Mouse (Mus musculus) liver, adult 2 months (tissue): ENCODE results near the gene Adamtsl4. TPM values are rescaled to one million over a fixed set of nuclear protein-coding genes. Genes with fewer than 3 reads are reported as not detected.

Experiments
- DNase-seq: peaks from one replicate; pipeline ENCODE4 v3.0.0-alpha.2; 2011; ENCODE audit warnings: low read depth, low spot score; ENCODE audit errors: extremely low read depth
- H3K27ac ChIP-seq: fragments of 200-500 bp; replicated peaks from 2 replicates; pipeline ENCODE4 v1.5.1; 2012; ENCODE audit warnings: low read depth, mild to moderate bottlenecking, control low read depth, inconsistent platforms, low read length; ENCODE audit not compliant: insufficient read depth
- H3K27me3 ChIP-seq: fragments of 200-500 bp; 2 replicates; pipeline ENCODE4 v1.6.1; 2012; ENCODE audit warnings: mild to moderate bottlenecking, moderate library complexity, low read length, inconsistent platforms; ENCODE audit not compliant: control insufficient read depth, insufficient read depth
- H3K36me3 ChIP-seq: fragments of 200-500 bp; 2 replicates; pipeline ENCODE4 v1.6.1; 2012; ENCODE audit warnings: low read length, inconsistent platforms; ENCODE audit not compliant: control insufficient read depth, insufficient read depth
- H3K4me1 ChIP-seq: fragments of 200-500 bp; 2 replicates; pipeline ENCODE4 v1.6.1; 2011; ENCODE audit warnings: low read length; ENCODE audit not compliant: control insufficient read depth, insufficient read depth
- H3K4me3 ChIP-seq: fragments of 200-500 bp; 2 replicates; pipeline ENCODE4 v1.5.1; 2011; ENCODE audit warnings: low read depth, mild to moderate bottlenecking, control low read depth, low read length, moderate library complexity; ENCODE audit not compliant: insufficient read depth
- H3K79me2 ChIP-seq: fragments of 200-500 bp; 2 replicates; pipeline ENCODE4 v1.6.1; 2012; ENCODE audit warnings: inconsistent platforms, mild to moderate bottlenecking, low read length, moderate library complexity; ENCODE audit not compliant: control insufficient read depth, insufficient read depth
- H3K9ac ChIP-seq: fragments of 200-500 bp; 2 replicates; pipeline ENCODE4 v1.6.1; 2012; ENCODE audit warnings: low read depth, mild to moderate bottlenecking, control low read depth, inconsistent platforms, low read length
- CTCF ChIP-seq: fragments of 200-500 bp; IDR thresholded peaks from 2 replicates; pipeline ENCODE4 v1.5.1; 2011; ENCODE audit warnings: low read depth, low read length, control low read depth
- POLR2A ChIP-seq: fragments of 200-500 bp; IDR thresholded peaks from 2 replicates; pipeline ENCODE4 v1.6.1; 2011; ENCODE audit warnings: low read length, control low read depth; ENCODE audit not compliant: insufficient read depth; ENCODE audit errors: extremely low read depth
- WGBS: fragments of 180-500 bp; shearing (Covaris S2); methylation state at CpG from one replicate; pipeline ENCODE4 v1.1.7; 2018; 5-methylcytosine and 5-hydroxymethylcytosine counted together
- polyA plus RNA-seq: library from polyadenylated mRNA; depleted of rRNA; stranded (reverse); fragments of >200 nt; gene quantifications from 2 replicates; pipeline ENCODE4 v1.2.3, GENCODE M21; 2012; rRNA removed
- total RNA-seq: library from RNA; depleted of rRNA; stranded (reverse); fragments of >200 nt; gene quantifications from 2 replicates; pipeline ENCODE4 v1.2.3, GENCODE M21; 2014; rRNA removed

Adamtsl4 gene
- total and polyA plus RNA-seq, 2 experiments, result 0.55 to 4.7 TPM

DNA sequence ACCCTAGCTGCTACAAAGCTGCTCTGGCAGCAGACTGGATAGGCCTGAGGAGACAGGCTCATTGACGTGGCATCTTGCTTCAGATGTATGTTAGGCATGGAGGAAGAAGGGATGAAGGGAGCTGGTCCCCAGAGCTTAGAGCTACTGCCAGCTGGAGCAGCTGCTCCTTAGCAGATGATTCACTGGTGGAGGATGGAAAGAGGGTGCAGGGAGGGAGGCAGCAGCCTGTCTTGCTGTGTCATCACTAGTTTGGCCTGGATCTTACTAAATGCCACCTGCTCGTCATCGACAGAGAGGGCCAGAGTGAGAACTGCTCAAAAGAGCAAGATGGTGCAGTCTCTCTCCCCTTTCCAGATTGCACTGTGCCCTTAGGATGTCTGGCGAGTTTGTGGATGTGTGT is 58.0 kb downstream of the Adamtsl4 start:
- no peaks in the 10 kb centered on the region for H3K27me3 ChIP-seq
- peaks cover 3% of the 10 kb centered on the region; the same call in 1 of the 2 replicates for H3K79me2 ChIP-seq
- H3K27ac ChIP-seq, result no peak overlapping the region
- DNase-seq, result no peak
- H3K4me3 ChIP-seq, result no peak overlapping the region
- peaks cover 8% of the 10 kb centered on the region for H3K4me1 ChIP-seq
- no peak for TF ChIP-seq CTCF
- no peak for TF ChIP-seq POLR2A
- WGBS, result 63% methylated on average over 4 of the region's 4 CpGs
- H3K9ac ChIP-seq, result no peak overlapping the region
- H3K36me3 ChIP-seq, result peaks cover 21% of the 10 kb centered on the region

DNA sequence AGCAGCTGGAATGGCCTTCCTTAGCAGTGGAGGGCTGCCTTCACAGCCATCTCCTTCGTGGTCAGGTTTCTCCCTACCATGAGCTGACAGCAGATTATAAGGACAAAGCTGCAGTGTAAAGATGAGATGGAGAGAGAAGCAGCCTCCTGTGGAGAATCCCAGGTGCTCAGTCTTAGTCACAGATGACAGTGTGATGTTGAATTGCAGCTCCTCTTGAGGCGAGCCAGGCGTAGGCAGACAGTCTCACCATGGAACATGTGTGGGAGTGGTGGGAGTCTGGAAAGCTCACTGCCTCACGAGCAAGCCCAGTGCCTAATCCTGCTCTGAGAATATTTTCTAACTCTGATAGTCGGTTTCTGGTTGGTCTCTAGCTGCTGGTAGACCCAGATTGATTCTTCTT is 60.0 kb downstream of the Adamtsl4 start:
- TF ChIP-seq CTCF (no peak), POLR2A (no peak)
- peaks cover 16% of the 10 kb centered on the region for H3K36me3 ChIP-seq
- H3K27ac ChIP-seq, result no peak overlapping the region
- no peak overlapping the region for H3K9ac ChIP-seq
- H3K27me3 ChIP-seq, result no peaks in the 10 kb centered on the region
- no peak for DNase-seq
- H3K79me2 ChIP-seq, result peaks cover 3% of the 10 kb centered on the region; the same call in 1 of the 2 replicates
- 90% methylated on average over 5 of the region's 5 CpGs for WGBS
- H3K4me1 ChIP-seq, result peaks cover 8% of the 10 kb centered on the region
- H3K4me3 ChIP-seq, result no peak overlapping the region

Other genes with a start within 250 kb of the Adamtsl4 start
- gene Ctsk, start 188.7 kb downstream of the Adamtsl4 start, total RNA-seq, result 0.81 and 1.3 TPM in 2 replicates
- 0.09 and 0.60 TPM in 2 replicates for gene Ctsk, start 188.7 kb downstream of the Adamtsl4 start, polyA plus RNA-seq
- 60.6 and 77.4 TPM in 2 replicates for gene Ctss, start 161.1 kb downstream of the Adamtsl4 start, total RNA-seq
- gene Ctss, start 161.1 kb downstream of the Adamtsl4 start, polyA plus RNA-seq, result 9.1 and 13.5 TPM in 2 replicates
- not detected in 2 replicates for gene Hormad1, start 128.2 kb downstream of the Adamtsl4 start, total RNA-seq
- gene Hormad1, start 128.2 kb downstream of the Adamtsl4 start, polyA plus RNA-seq, result not detected in 2 replicates
- gene Golph3l, start 99.0 kb downstream of the Adamtsl4 start, total RNA-seq, result 4.6 and 5.2 TPM in 2 replicates
- gene Golph3l, start 99.0 kb downstream of the Adamtsl4 start, polyA plus RNA-seq, result 1.6 and 2.5 TPM in 2 replicates
- 23.5 and 25.1 TPM in 2 replicates for gene Ensa, start 62.9 kb downstream of the Adamtsl4 start, total RNA-seq
- 5.0 and 5.2 TPM in 2 replicates for gene Ensa, start 62.9 kb downstream of the Adamtsl4 start, polyA plus RNA-seq
- 57.5 and 92.2 TPM in 2 replicates for gene Mcl1, start 29.1 kb downstream of the Adamtsl4 start, total RNA-seq
- gene Mcl1, start 29.1 kb downstream of the Adamtsl4 start, polyA plus RNA-seq, result 38.7 and 39.4 TPM in 2 replicates
- gene Ecm1, start 51.7 kb upstream of the Adamtsl4 start, total RNA-seq, result 48.1 and 87.7 TPM in 2 replicates
- gene Ecm1, start 51.7 kb upstream of the Adamtsl4 start, polyA plus RNA-seq, result 354 and 374 TPM in 2 replicates
- 18.9 and 22.2 TPM in 2 replicates for gene Tars2, start 72.3 kb upstream of the Adamtsl4 start, total RNA-seq
- 24.6 and 26.5 TPM in 2 replicates for gene Tars2, start 72.3 kb upstream of the Adamtsl4 start, polyA plus RNA-seq
- gene Rprd2, start 130.9 kb upstream of the Adamtsl4 start, total RNA-seq, result 7.6 and 9.3 TPM in 2 replicates
- gene Rprd2, start 130.9 kb upstream of the Adamtsl4 start, polyA plus RNA-seq, result 5.1 and 7.9 TPM in 2 replicates
- gene Prpf3, start 168.0 kb upstream of the Adamtsl4 start, total RNA-seq, result 6.5 and 7.8 TPM in 2 replicates
- 4.1 and 7.4 TPM in 2 replicates for gene Prpf3, start 168.0 kb upstream of the Adamtsl4 start, polyA plus RNA-seq
- gene Mrps21, start 183.6 kb upstream of the Adamtsl4 start, total RNA-seq, result 137 and 205 TPM in 2 replicates
- 39.6 and 49.3 TPM in 2 replicates for gene Mrps21, start 183.6 kb upstream of the Adamtsl4 start, polyA plus RNA-seq
- gene Ciart, start 194.3 kb upstream of the Adamtsl4 start, total RNA-seq, result 9.2 and 19.5 TPM in 2 replicates
- 1.4 and 1.7 TPM in 2 replicates for gene Ciart, start 194.3 kb upstream of the Adamtsl4 start, polyA plus RNA-seq
- 3.7 and 5.3 TPM in 2 replicates for gene BC028528, start 204.1 kb upstream of the Adamtsl4 start, total RNA-seq
- gene BC028528, start 204.1 kb upstream of the Adamtsl4 start, polyA plus RNA-seq, result 0.72 and 0.98 TPM in 2 replicates
- gene Aph1a, start 206.1 kb upstream of the Adamtsl4 start, total RNA-seq, result 36.2 and 43.2 TPM in 2 replicates
- 181 and 255 TPM in 2 replicates for gene Aph1a, start 206.1 kb upstream of the Adamtsl4 start, polyA plus RNA-seq
- 24.5 and 35.6 TPM in 2 replicates for gene Car14, start 216.8 kb upstream of the Adamtsl4 start, total RNA-seq
- 47.9 and 56.8 TPM in 2 replicates for gene Car14, start 216.8 kb upstream of the Adamtsl4 start, polyA plus RNA-seq
- gene Anp32e, start 241.3 kb upstream of the Adamtsl4 start, total RNA-seq, result 8.5 and 11.7 TPM in 2 replicates
- 3.7 and 3.8 TPM in 2 replicates for gene Anp32e, start 241.3 kb upstream of the Adamtsl4 start, polyA plus RNA-seq